In genomic region chr2:9888913-9889650, GRCm38 (mm10) we compare ENCODE assay signal across 8 mouse cellular contexts. TPM values are rescaled to one million over a fixed set of nuclear protein-coding genes. Genes with fewer than 3 reads are reported as not detected.
DNase-seq lines count a peak whose midpoint lies in the region; ATAC-seq and TF ChIP-seq lines count a peak whose summit lies in the region.

TSS of gene 9230102O04Rik (minus strand) at chr2:9889540.

- peak within 1 kb of the TSS; percentile 25 for H3K4me3 ChIP-seq in lung, embryonic 16.5 days (ENCODE audit: low read length)
- H3K4me3 ChIP-seq in embryonic fibroblast, embryonic 13.5 days (ENCODE audit: insufficient read depth, low read length): peak within 1 kb of the TSS; percentile 3
- H3K4me3 ChIP-seq in intestine, embryonic 16.5 days (ENCODE audit: low read length): peak within 1 kb of the TSS; percentile 31
- H3K4me3 ChIP-seq in stomach, embryonic 16.5 days (replicated peaks; ENCODE audit: low read length): peak within 1 kb of the TSS; percentile 29

- H3K9ac ChIP-seq in lung, embryonic 16.5 days (ENCODE audit: low read length): no peak within 1 kb of the TSS
- no peak within 1 kb of the TSS for H3K9ac ChIP-seq in intestine, embryonic 16.5 days (ENCODE audit: low read depth, low read length)
- H3K9ac ChIP-seq in stomach, embryonic 16.5 days (ENCODE audit: low read length): no peak within 1 kb of the TSS

- peaks cover 85% of the 10 kb centered on the region for H3K27me3 ChIP-seq in lung, embryonic 16.5 days (ENCODE audit: control insufficient read depth, insufficient read depth, low read depth, low read length)
- H3K27me3 ChIP-seq in intestine, embryonic 16.5 days (replicated peaks; ENCODE audit: control insufficient read depth, insufficient read depth, low read length): peaks cover 83% of the 10 kb centered on the region
- peaks cover 84% of the 10 kb centered on the region for H3K27me3 ChIP-seq in stomach, embryonic 16.5 days (ENCODE audit: control insufficient read depth, insufficient read depth, low read length)

- TF ChIP-seq POLR2A in embryonic fibroblast, embryonic 13.5 days (IDR thresholded peaks at IDR 0.05; ENCODE audit: low read depth, low read length): no peak

- H3K36me3 ChIP-seq in lung, embryonic 16.5 days (ENCODE audit: control insufficient read depth, insufficient read depth, low read length): no peaks in the 10 kb centered on the region
- no peaks in the 10 kb centered on the region for H3K36me3 ChIP-seq in intestine, embryonic 16.5 days (ENCODE audit: control insufficient read depth, insufficient read depth, low read length)
- no peaks in the 10 kb centered on the region for H3K36me3 ChIP-seq in stomach, embryonic 16.5 days (ENCODE audit: control insufficient read depth, insufficient read depth, low read length)

- under 1% methylated on average over 30 of the region's 30 CpGs for WGBS in lung, embryonic 16.5 days
- WGBS in intestine, embryonic 16.5 days: under 1% methylated on average over 30 of the region's 30 CpGs
- WGBS in stomach, embryonic 16.5 days: under 1% methylated on average over 30 of the region's 30 CpGs

- no peaks in the 10 kb centered on the region for H3K9me3 ChIP-seq in lung, embryonic 16.5 days (ENCODE audit: control insufficient read depth, low read length)
- no peaks in the 10 kb centered on the region for H3K9me3 ChIP-seq in intestine, embryonic 16.5 days (ENCODE audit: control insufficient read depth, low read length)
- no peaks in the 10 kb centered on the region for H3K9me3 ChIP-seq in stomach, embryonic 16.5 days (replicated peaks; ENCODE audit: control insufficient read depth, low read length)

- no peaks in the 10 kb centered on the region for H3K4me1 ChIP-seq in lung, embryonic 16.5 days (replicated peaks; ENCODE audit: control insufficient read depth, insufficient read depth, low read length)
- no peaks in the 10 kb centered on the region for H3K4me1 ChIP-seq in embryonic fibroblast, embryonic 13.5 days (ENCODE audit: control insufficient read depth, insufficient read depth, low read length)
- 0 out of 2 replicates have a peak, but pooled peaks cover 4% of the 10 kb centered on the region for H3K4me1 ChIP-seq in intestine, embryonic 16.5 days (ENCODE audit: control insufficient read depth, insufficient read depth, low read length)
- H3K4me1 ChIP-seq in stomach, embryonic 16.5 days (ENCODE audit: control insufficient read depth, insufficient read depth, low read length): peaks cover 3% of the 10 kb centered on the region; the same call in 1 of the 2 replicates

- H3K4me2 ChIP-seq in lung, embryonic 16.5 days (ENCODE audit: low read depth, low read length): peak within 1 kb of the TSS; percentile 37
- peak within 1 kb of the TSS; percentile 39 for H3K4me2 ChIP-seq in intestine, embryonic 16.5 days (ENCODE audit: low read depth, low read length)
- H3K4me2 ChIP-seq in stomach, embryonic 16.5 days (ENCODE audit: low read depth, low read length): peak within 1 kb of the TSS; percentile 43

- H3K27ac ChIP-seq in lung, embryonic 16.5 days (ENCODE audit: low read length): no peak within 1 kb of the TSS
- H3K27ac ChIP-seq in embryonic fibroblast, embryonic 13.5 days (ENCODE audit: insufficient read depth, low read length): no peak within 1 kb of the TSS
- H3K27ac ChIP-seq in intestine, embryonic 16.5 days (ENCODE audit: low read length): no peak within 1 kb of the TSS
- no peak within 1 kb of the TSS for H3K27ac ChIP-seq in stomach, embryonic 16.5 days (ENCODE audit: low read length)

- peak; percentile 27; the same call in 1 of the 2 replicates for TF ChIP-seq CTCF in embryonic fibroblast, embryonic 13.5 days (IDR thresholded peaks at IDR 0.05; ENCODE audit: borderline replicate concordance, insufficient read depth, low read length)

- DNase-seq in lung, adult 18-20 months: no peak
- DNase-seq in lung, postnatal 10 days: peak; percentile 40
- DNase-seq in gastrocnemius, adult 18-20 months (ENCODE audit: low spot score): no peak
- no peak for DNase-seq in right cerebral cortex, postnatal 36 days (ENCODE audit: low spot score in 2 of 2)

- ATAC-seq in lung, embryonic 16.5 days (ENCODE audit: low read depth): peak; percentile 79
- ATAC-seq in intestine, embryonic 16.5 days: peak; percentile 92
- ATAC-seq in stomach, embryonic 16.5 days (ENCODE audit: insufficient read depth, low FRiP score): peak; percentile 83; the same call in 1 of the 2 replicates

RNA-seq across cellular contexts. Expression of gene 9230102O04Rik, which starts in this region (rescaled TPM):
- polyA plus RNA-seq in lung, embryonic 16.5 days (2015; fragmentation: Nextera tagmentation; extraction: Ambion mirVana): not detected in 2 replicates
- not detected in 2 replicates for polyA plus RNA-seq in embryonic fibroblast, embryonic 13.5 days (2011; ENCODE audit: insufficient read length, low read depth, missing spikeins)
- not detected in 2 replicates for polyA plus RNA-seq in intestine, embryonic 16.5 days (2015; fragmentation: Nextera tagmentation; extraction: Ambion mirVana)
- not detected in 2 replicates for polyA plus RNA-seq in stomach, embryonic 16.5 days (2015; fragmentation: Nextera tagmentation; extraction: Ambion mirVana)
- total RNA-seq in gastrocnemius, adult 18-20 months (2021): not detected

Comparison
In these comparisons a context has a peak if more than half of its experiments do, and no peak if none do; other contexts are left out.
1. Peak in ATAC-seq, H3K4me3 ChIP-seq and H3K4me2 ChIP-seq in lung, embryonic 16.5 days; RNA of the gene not detected or under 1 TPM.
2. Peak in ATAC-seq, H3K4me3 ChIP-seq and H3K4me2 ChIP-seq in intestine, embryonic 16.5 days; RNA of the gene not detected or under 1 TPM.
3. Peak in ATAC-seq, H3K4me3 ChIP-seq and H3K4me2 ChIP-seq in stomach, embryonic 16.5 days; RNA of the gene not detected or under 1 TPM.